Mouse (Mus musculus) bone marrow macrophage, adult 2 months (primary cell): ENCODE measurements around the gene Il27ra.

Source experiments
- CTCF ChIP-seq: IDR thresholded peaks from 2 replicates; pipeline ENCODE4 v1.5.1; 2012; ENCODE audit warnings: low read depth, mild to moderate bottlenecking, low read length, moderate library complexity
- POLR2A ChIP-seq: IDR thresholded peaks from 2 replicates; pipeline ENCODE4 v1.6.1; 2012; ENCODE audit warnings: mild to moderate bottlenecking, low read depth, low read length, borderline replicate concordance

- TF ChIP-seq CTCF, result no peak
- TF ChIP-seq POLR2A, result no peak
These were observed 10.4 kb upstream of the Il27ra start for GRCm38 (mm10) chr8:84052746-84053145.
